Mouse (Mus musculus): Measurements from ENCODE around the gene Hk1. TPM values are rescaled to one million over a fixed set of nuclear protein-coding genes. Genes with fewer than 3 reads are reported as not detected.
"Not testable (repeated sequence)": the region's sequence is repeated elsewhere in the genome, so short reads cannot be mapped to it uniquely, and the experiment has no call there.

Gene Hk1
- total RNA-seq, 2 experiments from 2014 or later: 99.7 to 113 TPM

- intact Hi-C loops (cut with DNase I): no loop called here
- DNase-seq: no peak
Observed at GRCm38 (mm10) chr10:62326002-62326401, 53.7 kb downstream of the Hk1 start.

DNA sequence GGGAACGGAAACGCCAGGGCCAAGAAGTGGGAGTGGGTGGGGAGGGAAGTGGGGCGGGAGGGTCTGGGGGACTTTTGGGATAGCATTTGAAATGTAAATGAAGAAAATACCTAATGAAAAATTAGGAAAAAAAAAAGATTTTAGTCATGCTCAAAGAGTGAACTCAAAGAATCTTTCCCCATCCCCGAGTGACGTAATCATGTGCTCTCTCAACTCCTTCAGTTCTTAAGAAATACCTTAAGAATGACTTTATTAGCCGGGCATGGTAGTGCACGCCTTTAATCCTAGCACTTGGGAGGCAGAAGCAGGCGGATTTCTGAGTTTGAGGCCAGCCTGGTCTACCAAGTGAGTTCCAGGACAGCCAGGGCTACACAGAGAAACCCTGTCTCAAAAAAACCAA is 56.9 kb downstream of the Hk1 start:
- intact Hi-C loops (cut with DNase I); DNase-seq: not testable (repeated sequence)

DNA sequence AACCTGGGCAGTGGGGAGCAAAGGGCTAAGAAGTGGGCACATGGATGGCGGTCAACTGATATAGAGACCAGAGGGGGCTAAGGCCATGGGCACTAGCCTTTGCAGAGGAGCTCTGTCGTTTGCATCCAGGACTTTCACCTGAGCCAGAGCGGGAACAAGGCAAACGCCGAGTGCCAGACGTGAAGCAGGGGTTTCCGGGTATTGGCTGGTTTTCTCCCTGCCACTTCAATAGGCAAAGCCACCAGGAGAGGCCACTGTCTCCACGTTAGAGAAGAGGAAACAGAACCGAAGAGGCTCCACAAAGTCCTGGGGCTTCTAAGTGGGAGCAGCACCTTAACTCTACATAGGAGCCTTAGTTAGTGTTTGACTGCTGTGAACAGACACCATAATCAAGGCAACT is 58.3 kb downstream of the Hk1 start:
- intact Hi-C loops (cut with DNase I): no loop called here
- DNase-seq: no peak

GRCm38 (mm10) chr10:62320402-62320978 is 59.2 kb downstream of the Hk1 start:
- DNase-seq: no peak
- intact Hi-C loops (cut with DNase I): no loop called here

- intact Hi-C loops (cut with DNase I): no loop called here
- no peak for DNase-seq
Observed at GRCm38 (mm10) chr10:62319154-62319553, 60.6 kb downstream of the Hk1 start.

DNA sequence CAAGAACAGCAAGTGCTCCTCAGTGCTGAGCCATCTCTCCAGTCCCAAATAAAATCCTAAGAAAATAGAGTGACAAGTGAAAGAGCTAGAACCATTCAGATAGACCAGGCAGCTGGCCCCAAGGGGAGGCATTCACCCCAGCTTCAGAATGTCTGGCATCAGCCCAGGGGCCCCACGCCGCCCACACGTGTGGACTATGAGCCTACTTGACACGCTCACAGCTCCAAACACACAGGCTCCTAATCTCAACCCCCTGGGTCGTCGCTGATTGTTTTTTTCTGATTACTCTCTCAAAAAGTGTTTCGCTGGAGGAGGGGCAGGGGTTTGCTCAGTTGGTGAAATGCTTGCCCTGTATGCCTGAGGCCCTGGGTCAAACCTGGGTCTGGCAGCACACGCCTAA is 63.2 kb downstream of the Hk1 start:
- no peak for DNase-seq
- intact Hi-C loops (cut with DNase I): no loop called here

GRCm38 (mm10) chr10:62313885-62314424 is 65.8 kb downstream of the Hk1 start:
- intact Hi-C loops (cut with DNase I): no loop called here

GRCm38 (mm10) chr10:62313140-62313539 is 66.6 kb downstream of the Hk1 start:
- intact Hi-C loops (cut with DNase I): no loop called here
- no peak for DNase-seq

More at GRCm38 (mm10) chr10:62313885-62314424, 65.8 kb downstream of the Hk1 start:
- peak in 1 of 2 experiments; percentile 43 for DNase-seq

GRCm38 (mm10) chr10:62311464-62311863 is 68.2 kb downstream of the Hk1 start:
- peak; percentile 58 to 60 for DNase-seq
- intact Hi-C loops (cut with DNase I): no loop called here

DNA sequence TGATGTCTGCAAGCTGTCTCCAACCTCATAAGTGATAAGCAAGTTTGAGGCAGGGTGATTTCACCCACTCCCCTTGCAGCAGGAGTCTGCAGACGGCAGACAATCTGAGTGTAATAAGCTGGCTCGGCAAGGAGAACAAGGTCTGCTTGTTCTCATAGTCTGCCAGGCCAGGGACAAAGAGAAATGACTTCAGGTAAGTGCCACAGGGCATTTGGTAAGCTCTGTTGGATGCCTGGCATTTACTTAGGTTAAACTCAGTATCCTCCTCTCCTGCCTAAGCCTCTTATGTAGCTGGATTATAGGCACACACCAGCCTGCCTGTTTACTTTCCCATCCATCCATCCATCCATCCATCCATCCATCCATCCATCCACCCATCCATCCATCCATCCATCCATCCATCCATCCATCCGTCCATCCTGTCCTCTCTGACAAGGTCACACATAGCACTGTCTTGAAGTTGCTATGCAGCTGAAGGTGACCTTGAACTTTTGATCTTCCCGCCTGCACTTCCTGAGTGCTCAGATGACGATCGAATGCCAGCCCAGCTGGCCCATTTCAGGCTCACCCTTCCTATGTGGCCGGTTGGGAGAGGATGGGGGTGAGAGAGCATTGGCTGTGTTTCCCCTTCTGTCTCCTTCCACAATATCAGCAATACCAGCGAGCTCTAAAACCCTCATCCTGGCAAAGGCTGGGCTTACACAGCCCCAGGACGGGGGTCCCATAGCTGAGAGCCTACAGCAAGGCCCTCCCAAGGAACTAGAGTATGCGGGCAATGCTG is 69.3 kb downstream of the Hk1 start:
- no peak for DNase-seq
- intact Hi-C loops (cut with DNase I): no loop called here

GRCm38 (mm10) chr10:62309593-62309992 is 70.1 kb downstream of the Hk1 start:
- DNase-seq: no peak
- intact Hi-C loops (cut with DNase I): no loop called here

DNA sequence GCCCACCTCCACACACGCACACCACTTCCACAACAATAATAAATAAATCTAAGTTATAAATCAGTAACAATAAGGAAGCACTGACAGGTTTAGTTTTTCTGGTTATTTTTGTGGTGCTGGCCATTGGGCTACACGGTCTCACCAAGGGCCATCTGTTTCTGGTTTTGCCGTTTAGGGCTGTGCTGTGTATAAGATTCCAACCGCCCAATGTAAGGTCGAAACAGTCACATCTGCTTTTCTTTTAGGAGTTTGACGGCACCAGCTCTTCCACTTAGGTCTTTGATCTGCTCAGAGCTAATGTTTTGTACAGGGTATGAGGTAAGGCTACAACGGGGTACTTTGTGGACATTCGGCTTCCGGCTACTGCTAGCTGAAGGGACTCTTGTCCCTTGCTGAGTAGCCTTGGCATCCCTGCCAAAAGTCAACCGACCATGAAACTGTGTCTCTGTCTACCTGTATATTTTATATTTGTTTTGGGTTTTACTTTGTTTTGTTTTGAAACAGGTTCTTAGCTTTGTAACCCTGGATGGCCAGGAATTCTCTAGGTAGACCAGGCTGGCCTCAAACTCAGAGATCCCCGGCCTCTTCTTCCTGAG is 70.7 kb downstream of the Hk1 start:
- no peak for DNase-seq
- intact Hi-C loops (cut with DNase I): no loop called here

GRCm38 (mm10) chr10:62306483-62306882 is 73.2 kb downstream of the Hk1 start:
- intact Hi-C loops (cut with DNase I): no loop called here
- DNase-seq: no peak

DNA sequence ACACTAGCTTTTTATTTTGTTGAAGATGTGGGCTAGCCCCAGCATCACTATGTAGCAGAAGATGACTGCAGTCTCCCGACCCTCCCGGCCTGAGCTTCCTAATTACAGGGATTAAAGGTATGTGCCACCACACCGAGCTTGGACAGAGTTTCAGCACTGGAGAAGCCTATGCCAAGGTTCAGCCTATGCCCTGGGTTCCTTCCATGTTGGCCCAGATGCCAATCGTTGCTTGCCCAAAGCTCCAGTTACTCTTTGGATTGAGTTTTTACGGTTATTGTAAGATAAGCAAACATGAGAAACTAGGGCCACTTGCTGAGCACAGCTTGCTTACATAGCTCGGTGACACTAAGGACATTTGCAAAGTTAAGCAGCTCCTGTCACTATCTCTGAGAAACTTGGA is 74.6 kb downstream of the Hk1 start:
- intact Hi-C loops (cut with DNase I): no loop called here
- DNase-seq: no peak

- intact Hi-C loops (cut with DNase I): loop anchor here (2.0 kb wide), 1 partner anchor 39 kb away; no protein-coding TSS in a partner anchor
- DNase-seq: peak; percentile 38 to 47
Observed at GRCm38 (mm10) chr10:62300006-62300827, 79.5 kb downstream of the Hk1 start.

- intact Hi-C loops (cut with DNase I): no loop called here
- no peak for DNase-seq
Observed at GRCm38 (mm10) chr10:62296086-62296872, 83.4 kb downstream of the Hk1 start.

DNA sequence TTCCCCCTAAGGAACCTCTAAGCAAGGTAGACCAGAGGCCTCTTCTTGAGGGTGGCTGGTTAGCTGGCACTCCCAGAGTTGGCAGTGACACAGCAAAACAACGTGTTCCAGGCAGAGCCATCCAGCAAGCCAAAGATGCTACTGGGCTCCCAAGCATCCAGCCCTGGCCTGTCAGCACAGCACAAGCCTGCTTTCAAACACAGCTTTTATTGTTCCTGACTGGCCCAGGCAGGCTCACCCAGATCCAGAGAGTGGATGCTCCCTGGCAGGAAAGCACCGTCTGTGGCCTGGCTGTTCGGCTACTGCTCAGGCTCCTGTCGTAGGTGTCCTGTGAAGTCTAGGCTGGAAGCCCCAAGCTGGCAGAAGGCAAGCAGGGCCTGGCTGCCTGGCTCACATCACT is 85.6 kb downstream of the Hk1 start:
- no peak for DNase-seq
- intact Hi-C loops (cut with DNase I): no loop called here

DNA sequence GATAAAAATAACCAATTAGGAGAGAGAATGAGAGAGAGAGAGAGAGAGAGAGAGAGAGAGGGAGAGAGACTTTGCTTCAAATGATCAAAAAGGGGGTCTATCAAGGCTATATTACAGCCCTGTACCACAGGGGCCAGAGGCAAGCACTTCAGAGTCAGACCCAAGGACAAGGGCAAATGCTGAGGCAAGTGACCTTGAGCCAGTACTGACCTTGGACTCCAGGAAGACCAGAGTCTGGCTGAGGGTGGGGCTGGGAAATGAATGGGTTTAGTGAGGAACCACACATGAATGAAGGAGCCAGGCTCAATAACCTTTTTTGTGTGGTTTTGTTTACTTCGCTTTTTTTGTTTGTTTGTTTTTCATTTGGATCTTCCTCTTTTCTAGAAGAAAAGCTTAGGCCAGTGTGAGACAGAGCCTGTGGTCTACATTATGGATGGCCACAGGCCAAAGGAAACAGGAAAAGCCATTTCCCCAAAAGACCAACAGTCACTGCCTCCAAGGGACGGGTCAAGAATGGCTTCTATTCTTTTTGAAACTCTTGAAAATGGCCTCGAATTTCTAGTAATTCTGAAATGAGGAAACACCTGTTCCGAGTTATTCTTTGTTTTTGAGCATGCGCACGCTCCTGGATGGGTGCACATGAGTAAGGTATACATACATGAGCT is 92.1 kb downstream of the Hk1 start:
- no peak for DNase-seq
- intact Hi-C loops (cut with DNase I): no loop called here

DNA sequence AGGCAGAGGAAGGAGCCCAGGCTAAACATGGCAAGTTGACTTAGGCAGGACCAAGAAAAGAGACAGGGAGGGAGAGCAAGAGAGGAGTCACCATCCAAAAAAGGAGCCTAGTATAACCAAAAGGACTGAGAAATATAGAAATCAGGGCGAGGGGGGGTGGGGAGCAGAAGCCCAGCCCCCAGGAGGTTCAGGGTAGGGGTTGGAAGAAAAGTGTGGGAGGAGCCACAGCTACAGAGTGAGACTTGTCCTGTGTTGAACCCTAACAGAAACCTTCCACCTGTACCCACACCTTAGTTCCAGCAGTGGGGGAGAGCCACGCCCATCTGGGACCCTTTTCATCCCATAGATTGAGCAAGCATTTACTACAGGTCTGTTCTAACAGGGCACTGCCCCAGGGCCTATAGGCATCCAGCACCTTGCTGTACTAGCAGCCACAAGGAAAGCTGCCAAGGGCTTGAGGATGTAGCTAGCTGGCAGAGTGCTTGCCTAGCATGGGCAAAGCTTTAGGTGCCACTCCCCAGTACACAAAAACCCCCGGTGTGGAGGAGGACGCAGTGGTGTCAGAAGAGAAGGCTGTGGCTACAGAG is 96.4 kb downstream of the Hk1 start:
- intact Hi-C loops (cut with DNase I): no loop called here
- no peak for DNase-seq

Data from heart, postnatal 36 days (tissue).